Mouse (Mus musculus) ES-Bruce4 (cell line): ENCODE data around the gene Ppp5c.

ENCODE experiments used
- CTCF ChIP-seq: IDR thresholded peaks from one replicate; pipeline ENCODE4 v1.8.1; 2011; ENCODE audit warnings: low read depth, low read length
- EP300 ChIP-seq: IDR thresholded peaks from 2 replicates; pipeline ENCODE4 v1.6.1; 2011; ENCODE audit warnings: low read depth, low read length; ENCODE audit not compliant: insufficient read depth
- POLR2A ChIP-seq: IDR thresholded peaks from one replicate; pipeline ENCODE4 v1.8.1; 2011; ENCODE audit warnings: low read length; ENCODE audit not compliant: insufficient read depth

GRCm38 (mm10) chr7:17011909-17012590, 15.7 kb downstream of the Ppp5c start:
- no peak for TF ChIP-seq EP300
- no peak for TF ChIP-seq POLR2A
- TF ChIP-seq CTCF = no peak
